Mouse (Mus musculus) testis, postnatal 10 days (tissue): ENCODE results near the gene Ccdc183.

Source experiments
- DNase-seq: peaks from one replicate; pipeline ENCODE4 v3.0.0; 2021; ENCODE audit warnings: low spot score

The Ccdc183 gene

GRCm38 (mm10) chr2:25607761-25608622, 9.5 kb downstream of the Ccdc183 start, which contains the start of gene Rabl6:
Rabl6 (minus strand) TSS chr2:25608521.
- peak; percentile 92 for DNase-seq

GRCm38 (mm10) chr2:25602526-25602925, 15.0 kb downstream of the Ccdc183 start:
- DNase-seq = no peak

GRCm38 (mm10) chr2:25600037-25600436, 17.4 kb downstream of the Ccdc183 start:
- DNase-seq = no peak

GRCm38 (mm10) chr2:25598749-25599148, 18.7 kb downstream of the Ccdc183 start:
- no peak for DNase-seq

- DNase-seq = no peak
Observed at GRCm38 (mm10) chr2:25596765-25597510, 20.5 kb downstream of the Ccdc183 start.

- DNase-seq = no peak
Observed at GRCm38 (mm10) chr2:25591863-25592262, 25.6 kb downstream of the Ccdc183 start.

- DNase-seq = no peak
Observed at GRCm38 (mm10) chr2:25588227-25588907, 29.1 kb downstream of the Ccdc183 start.

GRCm38 (mm10) chr2:25587290-25587689, 30.2 kb downstream of the Ccdc183 start:
- DNase-seq = no peak

- no peak for DNase-seq
Observed at GRCm38 (mm10) chr2:25585601-25586000, 31.9 kb downstream of the Ccdc183 start.

GRCm38 (mm10) chr2:25584856-25585255, 32.6 kb downstream of the Ccdc183 start:
- no peak for DNase-seq

- no peak for DNase-seq
Observed at GRCm38 (mm10) chr2:25584152-25584551, 33.3 kb downstream of the Ccdc183 start.

GRCm38 (mm10) chr2:25583571-25583970, 33.9 kb downstream of the Ccdc183 start:
- no peak for DNase-seq

GRCm38 (mm10) chr2:25583120-25583481, 34.4 kb downstream of the Ccdc183 start:
- DNase-seq = no peak

- peak; percentile 67 for DNase-seq
Observed at GRCm38 (mm10) chr2:25582466-25583119, 34.9 kb downstream of the Ccdc183 start.

GRCm38 (mm10) chr2:25581901-25582301, 35.6 kb downstream of the Ccdc183 start:
- no peak for DNase-seq

- DNase-seq = no peak
Observed at GRCm38 (mm10) chr2:25581294-25581864, 36.1 kb downstream of the Ccdc183 start, which contains the start of gene Ajm1. Ajm1 (minus strand) TSS chr2:25581757.

GRCm38 (mm10) chr2:25580621-25581101, 36.8 kb downstream of the Ccdc183 start:
- DNase-seq = no peak

GRCm38 (mm10) chr2:25579737-25580460, 37.6 kb downstream of the Ccdc183 start:
- DNase-seq = no peak

- DNase-seq = no peak
Observed at GRCm38 (mm10) chr2:25578796-25579736, 38.4 kb downstream of the Ccdc183 start.
